Mouse (Mus musculus): Measurements from ENCODE around the gene Chst11.

- no peak for TF ChIP-seq CTCF (IDR thresholded peaks at IDR 0.05; ENCODE audit: low read depth, low read length)
- no peak for TF ChIP-seq POLR2A (IDR thresholded peaks at IDR 0.05; ENCODE audit: insufficient read depth, low read length)
Observed at GRCm38 (mm10) chr10:82969612-82970011, 15.7 kb upstream of the Chst11 start.

Measured in ES-Bruce4 (cell line).